Mouse (Mus musculus) right cerebral cortex, adult 18-20 months (tissue): ENCODE measurements around the gene Adora3.

Experiments
- DNase-seq: peaks from one replicate; pipeline ENCODE4 v3.0.0; 2022; ENCODE audit warnings: mixed read lengths

The Adora3 gene

GRCm38 (mm10) chr3:105877252-105877803 lies 6.7 kb downstream of the Adora3 start:
- peak; percentile 30 for DNase-seq

DNA sequence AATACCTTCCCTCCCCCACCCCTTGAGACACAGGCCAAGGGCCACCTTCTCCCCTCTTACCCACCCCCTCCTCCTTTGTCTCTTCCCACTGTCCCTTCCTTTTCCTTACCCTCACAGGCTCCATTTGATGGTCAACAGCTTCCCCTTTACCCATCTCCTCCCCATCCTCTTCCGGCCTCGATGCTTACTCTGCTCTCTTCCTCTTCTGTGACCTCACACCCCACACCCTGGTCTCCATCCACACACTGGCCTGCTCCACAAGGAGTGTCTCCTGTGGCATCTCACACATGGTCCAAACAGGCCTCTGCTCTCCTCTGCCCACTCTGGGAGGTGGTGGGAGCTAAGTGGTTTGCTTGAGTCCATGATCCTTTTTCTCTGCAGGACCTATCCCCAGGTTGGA lies 7.3 kb downstream of the Adora3 start:
- DNase-seq = no peak

GRCm38 (mm10) chr3:105878751-105879150 lies 8.1 kb downstream of the Adora3 start:
- no peak for DNase-seq

DNA sequence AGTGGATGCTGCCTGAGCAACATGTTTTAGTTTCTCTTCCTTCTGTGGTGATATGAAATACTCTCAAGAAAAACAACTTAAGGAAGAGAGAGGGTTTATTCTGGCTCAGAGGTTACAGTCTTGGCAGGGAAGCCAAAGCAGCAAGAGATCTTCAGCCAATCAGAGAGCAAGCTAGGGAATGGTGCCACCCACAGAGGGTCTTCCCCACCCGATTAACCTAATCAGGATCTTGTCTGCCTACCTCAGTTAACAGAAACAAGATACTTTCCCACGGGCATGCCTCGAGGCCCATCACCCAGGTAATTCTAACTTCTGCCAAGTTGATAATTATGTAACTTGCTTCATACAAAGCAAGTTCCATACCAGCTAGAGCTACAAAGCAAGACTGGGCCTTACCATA lies 9.8 kb downstream of the Adora3 start:
- no peak for DNase-seq

DNA sequence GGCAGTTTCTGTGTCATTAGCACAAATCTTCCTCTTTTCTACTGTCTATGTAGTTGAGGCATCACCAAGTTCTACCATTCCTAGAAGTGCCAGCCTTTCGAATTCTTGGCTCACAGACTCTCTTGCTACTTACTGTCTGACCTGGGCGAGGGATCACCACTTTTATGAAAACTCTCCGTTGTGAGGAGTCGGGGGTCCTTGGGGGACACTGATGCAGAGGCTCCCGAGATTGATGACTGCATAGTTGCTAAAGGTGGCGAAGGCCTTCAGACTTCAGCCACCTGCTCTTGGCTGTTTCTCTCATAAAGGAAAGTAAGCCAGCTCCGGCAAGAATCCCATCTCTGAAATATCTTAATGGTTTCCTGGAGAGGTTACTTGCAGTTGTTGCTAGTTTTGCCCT lies 11.4 kb downstream of the Adora3 start:
- DNase-seq = no peak

- DNase-seq = no peak
These were observed 12.5 kb downstream of the Adora3 start for GRCm38 (mm10) chr3:105883111-105883510.

- DNase-seq = no peak
These were observed 18.3 kb downstream of the Adora3 start for GRCm38 (mm10) chr3:105888961-105889360.

DNA sequence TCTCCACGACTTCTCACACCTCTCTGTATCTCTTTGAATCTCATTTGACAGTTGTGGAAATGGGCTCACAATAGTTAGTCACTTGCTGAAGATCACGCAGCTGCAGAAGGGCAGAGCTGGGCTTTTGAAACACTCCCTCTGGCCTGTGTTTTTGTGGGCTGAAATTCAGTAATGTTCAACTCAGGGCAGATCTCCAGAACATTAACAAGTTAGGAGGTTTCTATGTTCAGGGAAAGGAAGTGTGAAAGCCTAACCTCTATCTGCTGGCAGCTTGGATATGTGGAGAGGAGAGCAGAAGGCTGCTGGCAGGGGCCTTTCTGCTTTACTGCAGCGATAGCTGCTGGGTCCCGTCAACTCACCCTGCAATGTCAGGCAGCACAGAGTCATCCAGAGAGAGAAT lies 19.6 kb downstream of the Adora3 start:
- no peak for DNase-seq

DNA sequence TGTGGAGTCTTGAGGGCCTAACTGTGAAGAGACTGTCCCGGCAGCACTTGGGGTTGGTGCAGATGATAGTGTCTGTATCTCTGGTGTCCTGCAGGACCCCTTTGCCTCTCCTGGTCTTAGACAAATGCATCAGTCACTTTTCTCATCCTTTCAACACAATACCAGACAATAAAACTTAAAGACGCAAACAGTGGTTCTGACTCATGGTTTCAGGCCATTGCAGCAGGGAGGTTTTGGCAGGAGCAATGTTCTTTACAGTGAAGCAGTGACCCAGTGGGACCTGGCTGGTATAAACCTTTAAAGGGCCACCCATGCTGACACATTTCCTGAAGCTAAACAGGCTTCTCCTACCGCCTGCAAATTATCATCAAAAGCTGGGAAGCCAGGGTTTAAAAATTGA lies 20.5 kb downstream of the Adora3 start:
- no peak for DNase-seq

GRCm38 (mm10) chr3:105891760-105892571 lies 21.3 kb downstream of the Adora3 start:
- DNase-seq = no peak

DNA sequence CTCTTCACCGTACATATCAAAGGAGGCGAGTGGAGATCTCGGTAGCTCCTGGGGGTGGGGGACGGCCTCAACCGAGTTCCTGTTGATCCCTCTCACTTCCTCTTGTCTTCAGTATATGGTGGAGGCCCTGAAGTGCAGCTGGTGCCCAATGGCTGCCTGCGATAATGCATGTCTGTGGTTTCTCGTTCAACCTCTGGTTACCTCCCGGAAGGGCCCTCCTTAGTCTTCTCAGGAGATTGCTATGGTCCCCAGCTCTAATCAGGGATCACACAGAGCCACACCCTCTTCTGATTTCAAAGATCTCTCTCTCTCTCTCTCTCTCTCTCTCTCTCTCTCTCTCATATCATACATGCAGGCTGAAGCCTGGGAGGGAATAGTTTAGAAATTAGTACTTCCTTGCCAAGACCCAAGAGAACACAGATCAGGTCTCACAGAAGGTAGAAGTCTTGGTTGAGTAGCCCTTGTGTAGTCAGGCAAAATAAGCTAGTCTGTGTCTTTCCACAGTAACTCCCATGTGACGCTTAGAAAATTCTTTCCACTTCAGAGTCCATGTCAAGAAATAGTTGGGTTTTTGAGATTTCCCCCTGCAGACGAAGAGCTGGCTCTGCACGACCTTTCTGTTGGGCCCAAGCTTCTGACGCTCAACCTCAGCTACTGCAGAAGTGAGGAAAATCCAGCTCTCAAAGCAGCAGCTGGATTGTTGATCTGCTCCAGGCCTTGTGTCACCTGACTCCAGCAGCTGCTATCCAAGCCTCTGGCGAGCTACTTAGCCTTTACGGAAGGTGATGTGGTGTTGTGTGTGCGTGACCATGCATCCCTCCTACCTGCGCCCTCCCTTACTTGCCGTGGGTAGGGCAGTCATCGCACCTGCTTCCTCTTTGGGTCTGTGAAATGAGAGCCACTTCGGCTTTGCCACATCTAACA lies 22.2 kb downstream of the Adora3 start:
- no peak for DNase-seq

DNA sequence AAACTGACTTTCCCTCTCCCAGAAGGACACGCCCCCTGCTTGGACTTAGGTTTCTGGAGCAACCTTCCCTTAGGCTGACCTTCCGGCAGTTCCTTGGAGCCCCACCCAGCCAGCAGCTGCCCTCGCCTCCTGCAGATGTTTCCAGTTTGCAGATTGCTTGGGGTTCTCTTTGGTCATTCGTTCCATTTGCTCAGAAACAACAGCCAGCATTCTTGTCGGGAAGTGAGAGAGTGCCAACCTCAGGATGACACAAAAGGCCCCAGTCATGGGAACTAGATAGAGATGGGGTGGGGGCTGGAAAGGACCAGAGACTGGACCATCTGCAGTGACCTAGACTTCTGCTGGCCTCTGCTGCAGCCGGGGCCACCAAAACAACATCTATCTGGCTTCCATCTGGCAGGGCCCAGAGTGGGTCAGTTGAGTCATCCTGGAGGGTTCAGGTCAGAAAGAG lies 23.3 kb downstream of the Adora3 start:
- peak; percentile 56 for DNase-seq

DNA sequence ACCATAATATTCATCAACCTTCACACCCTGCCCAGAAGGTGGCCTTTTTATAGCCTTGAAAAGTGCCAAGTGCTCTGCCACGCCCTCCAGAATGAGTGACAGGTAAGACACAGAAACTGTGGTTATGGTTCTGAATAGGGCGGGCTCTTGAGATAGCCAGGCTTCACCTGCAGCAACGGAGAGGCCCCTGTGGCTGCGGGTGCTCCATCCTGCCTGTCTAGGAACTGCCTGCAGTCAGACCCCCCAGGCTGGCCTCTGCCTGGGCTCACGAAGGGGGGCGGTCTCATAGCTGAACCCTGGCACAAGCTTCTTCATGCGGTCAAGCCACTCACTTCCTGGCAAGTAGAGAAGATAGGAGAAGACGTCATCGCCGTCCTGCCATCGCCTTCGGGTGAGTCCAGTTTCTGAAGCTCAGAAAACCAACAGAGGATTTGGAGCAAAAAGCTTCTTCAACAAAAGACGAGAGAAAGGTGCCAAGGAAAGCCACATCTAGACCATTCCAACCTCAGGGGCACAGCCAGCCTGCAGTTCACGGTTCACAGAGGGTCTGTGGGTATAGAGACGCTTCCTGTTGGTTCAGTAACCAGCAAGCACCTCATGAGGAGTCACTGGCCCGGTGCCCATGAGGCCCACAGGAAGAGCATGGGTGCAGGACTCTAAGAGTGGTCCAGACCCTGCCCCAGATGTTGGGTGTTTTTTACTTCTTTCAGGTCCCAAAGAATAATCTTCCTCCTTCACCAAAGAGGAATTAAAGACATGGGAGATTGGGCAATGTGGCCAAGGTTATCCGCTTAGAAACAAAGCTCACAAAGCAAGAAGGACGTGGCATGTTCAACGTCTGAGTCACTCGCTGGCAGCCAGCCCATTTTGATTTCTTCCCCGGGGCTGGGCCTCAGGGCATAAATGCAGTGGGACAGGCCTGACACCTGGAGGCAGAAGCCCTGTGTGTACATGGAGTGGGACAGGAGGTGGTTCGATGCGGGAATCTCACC lies 24.2 kb downstream of the Adora3 start:
- DNase-seq = peak; percentile 52

GRCm38 (mm10) chr3:105896811-105897210 lies 26.2 kb downstream of the Adora3 start:
- no peak for DNase-seq

GRCm38 (mm10) chr3:105898325-105898724 lies 27.7 kb downstream of the Adora3 start:
- DNase-seq = no peak

- no peak for DNase-seq
These were observed 28.2 kb downstream of the Adora3 start for GRCm38 (mm10) chr3:105898861-105899260.

GRCm38 (mm10) chr3:105899394-105900147 lies 28.9 kb downstream of the Adora3 start:
- peak; percentile 72 for DNase-seq

DNA sequence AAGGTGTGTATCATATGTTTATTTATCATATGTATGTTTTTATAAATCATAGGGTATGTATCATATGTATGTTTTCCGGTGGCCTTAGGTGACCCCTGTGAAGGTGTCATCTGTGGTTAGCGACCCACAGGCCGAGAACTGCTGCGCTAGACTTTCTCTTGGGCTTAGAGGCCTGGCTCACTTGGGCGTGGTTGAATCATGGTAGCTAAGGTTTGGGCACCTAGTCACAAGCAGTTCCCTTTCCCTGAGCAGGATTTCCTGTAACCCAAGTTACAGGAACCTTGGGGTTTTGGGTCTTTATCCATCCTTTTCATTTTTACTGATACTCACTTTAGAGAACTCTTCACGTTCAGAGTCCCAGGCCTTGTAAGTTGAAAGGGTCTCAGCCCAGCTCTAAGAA lies 29.6 kb downstream of the Adora3 start:
- no peak for DNase-seq

DNA sequence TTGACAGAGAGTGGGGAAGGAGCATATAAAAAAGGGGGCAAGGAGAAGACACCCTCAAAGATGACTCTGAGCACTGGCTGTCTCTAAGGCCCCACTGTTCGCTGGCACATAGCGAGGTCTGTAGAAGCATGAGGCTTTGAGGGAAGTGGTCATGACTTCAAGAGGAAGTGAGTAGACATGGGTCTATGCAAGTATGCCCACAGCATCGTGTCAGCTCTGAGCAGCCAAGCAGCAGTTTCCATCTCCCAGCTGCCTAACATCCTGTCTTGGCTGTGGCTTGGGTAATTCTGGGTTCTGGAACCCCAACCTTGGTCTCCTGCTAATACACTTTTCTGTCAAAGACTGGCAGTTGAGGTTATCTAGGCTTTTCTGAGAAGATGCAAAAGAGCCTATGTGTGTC lies 30.1 kb downstream of the Adora3 start:
- no peak for DNase-seq

- no peak for DNase-seq
These were observed 30.8 kb downstream of the Adora3 start for GRCm38 (mm10) chr3:105901468-105901867.

DNA sequence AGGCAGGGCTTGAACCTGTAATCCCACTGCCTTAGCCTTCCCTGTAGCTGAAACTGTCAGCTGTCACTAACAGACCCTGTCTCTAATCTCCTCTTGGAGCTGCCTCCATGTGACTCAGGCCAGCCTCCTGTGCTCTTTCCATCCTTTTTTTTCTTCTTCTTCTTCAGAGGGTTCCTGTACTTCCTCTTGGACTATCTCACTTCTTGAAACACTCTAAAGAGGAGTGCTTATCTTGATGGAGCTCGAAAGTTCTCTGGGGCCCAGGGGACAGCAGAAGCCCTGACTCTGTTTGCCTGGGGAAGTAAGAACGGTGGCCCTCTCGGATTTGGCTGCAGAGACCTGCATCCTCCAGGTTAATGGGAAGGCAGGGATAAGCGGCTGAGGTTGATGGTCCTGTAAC lies 33.6 kb downstream of the Adora3 start:
- DNase-seq = no peak
